Mouse (Mus musculus): ENCODE results near the gene Gm364.

Gene Gm364

DNA sequence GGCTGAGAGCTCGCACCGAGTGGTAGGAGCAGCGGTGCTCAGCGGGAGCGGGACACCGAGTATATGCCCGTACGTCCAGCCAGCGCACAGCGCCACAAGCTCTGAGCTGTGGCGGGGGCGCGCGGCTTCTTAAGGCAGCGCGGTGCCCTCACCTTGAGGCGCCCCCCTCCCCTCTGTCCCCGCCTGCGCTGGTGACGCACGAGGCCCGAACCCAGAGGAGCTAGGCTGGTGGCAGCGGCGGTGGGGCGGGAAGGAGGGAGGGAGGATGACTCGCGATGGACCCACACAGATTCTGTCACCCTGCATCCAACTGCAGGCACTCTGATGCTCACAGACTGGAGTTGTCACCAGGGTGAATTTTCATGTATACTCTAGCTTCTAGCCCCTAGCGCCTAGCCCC is 94.7 kb downstream of the Gm364 start, which contains the start of gene Gpr101:
Gene Gpr101 (minus strand): TSS at position 124 of the 400 bp plus-strand sequence.
- DNase-seq (ENCODE audit: low read depth, low spot score), result no peak
- Histone ChIP-seq H3K36me3 (ENCODE audit: control insufficient read depth, insufficient read depth, low read length, poor library complexity, severe bottlenecking) (no peaks in the 10 kb centered on the region), H3K27me3 (ENCODE audit: control insufficient read depth, insufficient read depth, low read length, poor library complexity, severe bottlenecking) (no peaks in the 10 kb centered on the region)

DNA sequence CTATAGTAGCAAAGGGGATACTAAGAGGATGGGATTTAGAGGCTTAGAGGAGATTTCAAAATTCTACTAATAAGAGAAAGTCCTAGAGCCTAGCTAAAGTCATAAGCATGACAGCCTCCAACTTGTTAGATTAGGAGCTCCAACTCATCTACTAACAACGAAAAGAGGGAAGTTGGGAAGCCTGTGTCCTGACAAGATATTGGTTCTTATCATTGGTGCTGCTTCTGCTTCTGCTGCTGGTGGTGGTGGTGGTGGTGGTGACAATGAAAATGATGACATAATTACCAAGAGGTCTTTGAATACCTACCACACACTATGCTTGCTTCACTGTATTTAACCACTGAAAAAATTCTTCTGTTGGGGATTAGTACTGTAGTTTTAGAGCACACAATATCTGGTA is 97.3 kb downstream of the Gm364 start:
- Histone ChIP-seq H3K27me3 (ENCODE audit: control insufficient read depth, insufficient read depth, low read length, poor library complexity, severe bottlenecking) (no peaks in the 10 kb centered on the region), H3K36me3 (ENCODE audit: control insufficient read depth, insufficient read depth, low read length, poor library complexity, severe bottlenecking) (no peaks in the 10 kb centered on the region)
- DNase-seq (ENCODE audit: low read depth, low spot score), result no peak

DNA sequence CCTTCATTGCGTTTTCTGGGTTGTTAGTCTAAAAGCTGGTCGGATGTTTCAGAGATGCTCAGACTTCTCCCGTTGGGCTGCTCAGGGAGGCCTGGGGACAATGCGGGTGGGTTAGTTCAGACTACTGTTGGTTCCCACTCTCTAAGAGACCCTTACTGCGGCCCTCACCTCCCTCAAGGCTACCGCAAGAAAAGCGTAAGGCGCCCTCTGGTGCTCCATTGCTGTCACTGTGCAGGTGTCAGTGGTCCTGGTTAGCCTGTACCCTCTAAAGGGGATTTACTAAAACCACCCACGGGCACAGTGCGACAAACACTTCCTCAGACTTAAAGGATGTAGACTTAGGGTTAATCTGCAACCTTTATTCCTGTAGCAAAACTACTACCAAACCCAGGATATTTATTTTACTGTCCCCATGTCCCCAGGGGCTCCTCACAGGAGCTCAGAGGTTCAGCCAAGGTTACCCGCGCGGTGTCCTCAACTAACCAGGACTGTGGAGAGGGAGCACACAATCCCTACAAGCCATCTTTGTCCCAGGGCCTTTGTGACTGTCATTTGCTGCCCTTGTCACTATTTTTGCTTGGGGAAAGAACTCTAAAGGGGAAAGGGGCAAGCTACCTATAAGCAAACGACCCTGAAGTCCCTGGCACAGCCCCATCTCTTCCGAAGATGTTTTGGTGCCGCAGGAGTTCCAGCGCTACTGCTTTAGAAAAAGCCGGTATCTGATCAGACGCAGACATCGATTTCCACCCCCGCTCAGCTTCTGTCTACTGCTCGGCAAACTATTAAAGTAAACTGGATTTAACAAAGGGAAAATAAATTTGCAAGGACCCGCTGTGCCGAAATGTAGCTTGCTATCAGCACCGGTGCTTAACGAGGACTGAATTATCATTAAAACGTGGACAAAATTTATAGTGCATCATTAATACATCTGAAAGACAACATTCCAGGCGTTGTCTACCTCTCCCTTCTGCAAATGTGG is 112.5 kb downstream of the Gm364 start:
- H3K27me3 ChIP-seq (ENCODE audit: control insufficient read depth, insufficient read depth, low read length, poor library complexity, severe bottlenecking), result no peaks in the 10 kb centered on the region
- no peak for DNase-seq (ENCODE audit: low read depth, low spot score)

More for the DNA sequence above, 112.5 kb downstream of the Gm364 start:
- no peaks in the 10 kb centered on the region for H3K36me3 ChIP-seq (ENCODE audit: control insufficient read depth, insufficient read depth, low read length, poor library complexity, severe bottlenecking)

Data from splenic B cell, adult 2 months (primary cell).